Mouse (Mus musculus) frontal cortex, postnatal 36 days (tissue): ENCODE measurements at regions not wholly inside any gene's neighbourhood (a gene's known extent, or its start where the extent isn't known, plus 50 kb on each side); places are given as distances from the start of the nearest gene placed in this dataset.

Source experiments
- DNase-seq, 2 experiments: peaks; one replicate each; pipeline ENCODE4 v3.0.0; 2022; ENCODE audit warnings: low spot score in 2 of 2

- no peak for DNase-seq
These were observed 653.3 kb upstream of the Fam98a start for GRCm38 (mm10) chr17:76205082-76205481.

GRCm38 (mm10) chr17:76184813-76185212 lies 633.1 kb upstream of the Fam98a start:
- DNase-seq = no peak

DNA sequence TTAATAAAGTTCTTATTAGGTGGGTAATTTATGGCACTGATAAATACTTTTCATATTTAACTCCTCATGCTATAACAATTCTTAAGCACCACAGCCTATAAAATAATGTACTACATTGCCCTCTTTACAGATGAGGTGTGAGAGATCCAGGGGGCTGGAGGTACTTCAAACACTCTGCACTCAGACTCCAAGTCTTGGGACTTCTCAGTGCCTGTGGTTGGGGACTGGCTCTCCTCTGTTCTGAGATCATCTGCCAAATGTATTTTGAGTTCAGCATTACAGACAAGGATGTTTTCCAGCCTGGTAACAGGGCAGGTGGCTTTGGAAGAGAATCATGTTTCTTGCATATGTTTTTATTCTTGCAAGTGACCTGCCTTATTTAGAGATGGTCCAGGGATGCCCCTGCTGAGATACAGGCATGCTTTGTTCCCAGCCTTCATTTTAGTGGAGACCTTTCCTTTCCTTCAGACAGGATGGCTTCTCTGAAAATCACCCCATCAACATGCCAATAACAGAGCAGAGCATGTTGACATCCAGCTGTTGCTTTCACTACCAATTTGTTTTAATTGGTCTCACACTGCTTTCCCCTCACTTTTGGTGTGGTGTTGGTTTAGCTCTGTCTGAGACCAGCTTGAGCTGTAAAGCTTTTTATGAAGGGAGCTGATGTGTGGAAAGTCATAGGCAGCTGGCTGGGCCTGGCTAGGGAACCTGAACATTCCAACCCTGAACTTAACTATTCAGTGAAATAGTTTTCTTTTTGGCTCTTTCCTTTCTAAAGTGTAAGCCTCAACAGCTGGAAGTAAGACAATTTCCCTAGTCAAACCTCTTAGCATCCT lies 585.1 kb upstream of the Fam98a start:
- DNase-seq = no peak

DNA sequence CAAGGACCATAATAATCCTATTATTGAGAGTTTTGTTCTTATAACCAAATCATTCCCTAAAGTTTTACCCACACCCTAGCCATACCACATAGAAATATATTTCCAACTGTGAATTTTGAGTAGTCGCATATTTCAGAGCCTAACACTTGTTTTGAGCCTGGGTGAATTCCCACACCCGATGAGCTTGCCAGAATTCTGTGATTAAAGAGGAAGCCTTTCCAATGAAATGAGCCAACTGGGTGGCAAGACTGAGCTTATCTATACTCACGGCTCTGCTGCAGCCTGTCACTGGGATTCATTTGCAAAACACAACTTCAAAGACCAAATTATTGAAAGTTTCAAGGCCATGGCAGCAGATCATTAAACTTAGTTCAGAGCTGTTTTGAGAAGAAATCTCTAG lies 582.3 kb upstream of the Fam98a start:
- DNase-seq = no peak

DNA sequence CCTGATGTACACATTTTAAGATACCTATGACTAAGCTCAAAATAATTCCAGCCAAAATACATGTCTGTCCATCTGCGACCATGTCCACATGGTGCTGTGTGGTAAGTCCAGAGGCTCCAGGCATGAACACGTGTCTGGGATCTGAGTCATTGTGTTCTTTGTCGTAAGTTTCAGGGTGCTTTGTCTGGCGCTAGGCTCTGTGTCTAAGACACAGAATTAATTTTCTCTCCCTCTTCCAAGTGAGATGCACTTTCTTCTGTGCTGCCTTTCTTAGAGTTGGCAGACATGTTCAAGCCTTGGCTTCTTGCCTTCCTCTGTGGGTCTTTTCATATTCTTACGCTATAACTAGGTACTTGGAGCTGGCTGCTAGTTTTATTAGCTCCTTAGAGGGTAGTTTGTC lies 573.5 kb upstream of the Fam98a start:
- peak; percentile 31 to 53 for DNase-seq

- peak in 1 of 2 experiments; percentile 11 for DNase-seq
These were observed 559.8 kb upstream of the Fam98a start for GRCm38 (mm10) chr17:76111315-76112195.

GRCm38 (mm10) chr17:76110856-76111255 lies 559.1 kb upstream of the Fam98a start:
- DNase-seq = no peak

DNA sequence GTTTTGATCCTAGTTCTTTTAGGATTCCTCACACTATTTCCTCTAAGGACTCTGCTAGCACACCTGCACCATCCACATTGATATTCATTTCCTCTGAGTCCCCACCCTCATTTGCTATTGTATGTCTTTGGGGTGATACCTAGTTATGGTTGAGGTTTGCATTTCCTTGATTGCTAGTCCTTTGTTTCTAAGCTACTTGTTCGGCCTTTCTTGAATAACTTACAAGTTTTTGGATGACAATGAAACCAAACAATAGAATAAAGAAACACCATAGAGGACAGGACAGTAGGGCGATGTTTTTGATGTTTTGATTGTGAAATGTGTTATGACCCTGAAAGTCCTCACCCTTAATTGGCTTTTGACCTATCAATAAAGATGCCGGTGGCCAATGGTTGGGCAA lies 531.8 kb upstream of the Fam98a start:
- no peak for DNase-seq

- no peak for DNase-seq
These were observed 530.0 kb upstream of the Fam98a start for GRCm38 (mm10) chr17:76081780-76082179.

DNA sequence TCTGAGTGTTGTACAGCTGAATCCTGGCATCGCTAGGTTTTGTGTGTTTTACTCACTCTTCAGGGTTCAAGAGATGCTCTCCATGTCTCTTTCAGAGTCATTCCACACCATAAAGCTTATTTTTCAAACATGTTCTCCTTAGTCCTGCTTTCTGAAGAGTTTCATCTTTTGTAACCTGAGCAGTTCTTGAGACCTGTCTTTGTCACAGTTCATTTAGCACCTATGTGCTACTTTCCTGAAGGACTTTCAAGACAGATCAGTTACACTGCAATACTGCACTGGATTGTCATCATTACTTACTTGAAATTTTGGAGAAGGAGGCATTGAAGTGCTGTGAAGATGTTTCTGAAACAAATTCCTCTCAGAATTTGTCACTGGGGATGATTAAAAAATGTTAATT lies 494.7 kb upstream of the Fam98a start:
- DNase-seq = no peak

GRCm38 (mm10) chr17:76032710-76033109 lies 481.0 kb upstream of the Fam98a start:
- DNase-seq = no peak

- DNase-seq = no peak
These were observed 456.3 kb upstream of the Fam98a start for GRCm38 (mm10) chr17:76008011-76008410.

GRCm38 (mm10) chr17:76002836-76003235 lies 451.1 kb upstream of the Fam98a start:
- no peak for DNase-seq

- DNase-seq = no peak
These were observed 409.6 kb upstream of the Fam98a start for GRCm38 (mm10) chr17:75961371-75961770.

- peak in 1 of 2 experiments; percentile 1 for DNase-seq
These were observed 385.1 kb upstream of the Fam98a start for GRCm38 (mm10) chr17:75936686-75937380.

GRCm38 (mm10) chr17:75931022-75931421 lies 379.3 kb upstream of the Fam98a start:
- peak; percentile 11 to 52 for DNase-seq

- no peak for DNase-seq
These were observed 368.5 kb upstream of the Fam98a start for GRCm38 (mm10) chr17:75920240-75920639.

DNA sequence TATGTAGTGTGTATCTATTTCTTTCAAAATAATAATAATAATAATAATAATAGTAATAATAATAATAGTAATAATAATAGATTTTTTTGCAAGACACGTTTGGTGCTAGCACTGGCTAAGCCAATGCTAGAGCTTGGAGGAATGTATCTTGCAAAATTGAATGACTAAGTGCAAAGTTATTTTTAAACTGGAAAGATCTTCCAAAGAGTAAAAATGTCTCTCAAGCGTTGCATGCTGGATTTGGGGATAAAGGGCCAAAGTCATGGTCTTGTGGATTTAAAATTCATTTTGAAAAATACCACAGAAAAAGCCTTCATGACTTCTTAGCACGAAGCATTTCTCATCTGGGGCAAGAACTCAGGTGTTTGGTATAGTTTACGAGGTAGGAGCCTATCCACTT lies 365.3 kb upstream of the Fam98a start:
- DNase-seq = no peak

GRCm38 (mm10) chr17:75916590-75916989 lies 364.8 kb upstream of the Fam98a start:
- DNase-seq = no peak

DNA sequence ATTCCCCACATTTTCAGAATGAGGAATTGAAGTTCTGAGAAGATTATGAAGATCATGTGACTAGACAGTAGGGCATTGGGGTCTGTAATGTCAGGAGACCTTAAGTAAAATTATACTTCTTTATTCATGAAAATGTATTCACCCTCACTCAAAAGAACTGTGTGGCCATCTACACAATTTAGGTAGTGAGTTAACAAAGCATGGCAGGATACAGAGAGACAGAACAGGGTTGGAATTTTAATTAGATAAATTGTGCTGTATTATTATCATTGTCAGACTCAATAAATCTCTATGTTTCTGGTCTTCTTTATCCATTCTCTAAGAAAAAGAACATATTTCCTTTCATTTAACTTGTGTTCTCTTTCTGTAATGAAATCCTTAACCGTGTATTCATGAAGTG lies 363.5 kb upstream of the Fam98a start:
- DNase-seq = no peak

- DNase-seq = no peak
These were observed 355.3 kb upstream of the Fam98a start for GRCm38 (mm10) chr17:75907085-75907484.

GRCm38 (mm10) chr17:75906643-75907042 lies 354.9 kb upstream of the Fam98a start:
- no peak for DNase-seq
